Mouse (Mus musculus): ENCODE data around the gene Tpo.
A peak's percentile ranks its signal among the peaks of the same experiment; 100 is the strongest.

Tpo gene

DNA sequence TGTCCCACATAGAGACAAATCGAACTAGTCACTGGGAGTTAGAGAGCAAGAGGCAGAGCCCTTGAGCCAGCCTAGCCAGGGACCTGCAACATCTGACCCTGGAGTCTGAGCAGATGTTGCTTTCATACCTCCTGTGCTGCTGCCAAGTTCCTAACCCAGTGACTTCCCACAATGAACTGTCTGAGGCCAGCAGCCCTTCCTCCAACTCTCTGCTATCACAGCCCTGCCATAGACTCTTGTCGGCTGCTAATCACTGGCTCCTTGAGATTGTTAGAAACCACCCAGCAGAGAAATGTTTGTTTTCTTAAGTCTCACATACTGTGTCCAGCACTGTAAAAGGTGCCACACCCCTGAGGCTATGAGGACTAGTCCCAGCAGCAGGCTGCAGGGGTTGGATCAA, 56.1 kb downstream of the Tpo start:
- no peak for DNase-seq

DNA sequence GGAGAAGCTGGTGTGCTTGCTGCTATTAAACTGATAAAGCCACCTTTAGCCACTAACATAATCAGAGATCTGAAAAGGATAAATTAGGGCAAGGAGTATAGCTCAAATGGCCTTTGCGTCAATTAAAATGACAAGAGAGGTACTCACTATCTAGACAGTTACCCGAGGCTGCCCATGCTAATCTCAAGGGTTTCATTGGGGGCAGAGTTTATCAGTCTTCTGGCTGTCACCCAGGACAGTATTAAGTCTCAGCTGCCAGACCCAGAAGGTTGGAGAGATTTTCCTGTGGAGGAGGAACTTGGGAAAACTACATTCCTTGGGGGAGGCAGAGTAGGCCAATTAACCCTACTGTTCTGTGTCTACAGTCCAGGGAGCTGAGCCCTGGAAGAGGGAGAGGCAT, 63.1 kb downstream of the Tpo start:
- DNase-seq = no peak

DNA sequence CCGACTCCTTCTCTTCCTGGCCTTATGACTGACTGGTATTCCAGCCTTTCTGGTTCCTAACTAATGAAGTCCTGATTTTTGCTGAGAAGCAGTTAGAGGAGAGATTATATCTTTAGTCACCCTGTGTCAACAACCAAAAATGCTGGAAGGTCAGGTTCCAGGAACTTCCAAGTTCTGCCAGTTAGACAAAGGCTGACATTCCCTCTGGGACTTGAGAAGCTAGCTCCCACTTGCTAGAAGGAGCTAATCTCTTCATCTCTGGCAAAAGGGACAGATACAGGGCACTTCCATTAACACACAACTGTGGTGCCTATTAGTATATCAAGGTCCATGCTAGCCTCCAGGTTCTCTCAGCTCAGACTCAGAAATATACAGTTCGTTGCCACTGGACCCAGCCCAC, 64.6 kb downstream of the Tpo start:
- no peak for DNase-seq

DNA sequence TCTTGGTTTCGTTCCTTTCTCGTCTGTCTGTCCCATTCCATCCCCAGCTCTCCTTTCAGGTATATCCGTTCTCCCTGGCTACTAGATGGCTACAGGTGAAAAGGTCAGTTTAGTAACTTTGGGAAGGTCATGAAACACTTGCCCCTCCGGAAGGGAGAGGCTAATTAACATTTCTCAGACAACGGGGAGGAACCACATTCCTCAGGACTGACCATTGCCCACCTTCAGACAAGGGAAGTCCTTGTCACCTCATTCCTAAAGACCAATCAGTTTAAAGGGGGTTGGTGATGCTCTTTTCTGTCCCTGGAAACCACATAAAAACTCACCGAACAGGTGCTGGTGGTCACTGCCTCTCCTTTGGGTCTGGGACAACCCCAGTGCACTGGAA, 70.3 kb downstream of the Tpo start:
- no peak for DNase-seq

DNA sequence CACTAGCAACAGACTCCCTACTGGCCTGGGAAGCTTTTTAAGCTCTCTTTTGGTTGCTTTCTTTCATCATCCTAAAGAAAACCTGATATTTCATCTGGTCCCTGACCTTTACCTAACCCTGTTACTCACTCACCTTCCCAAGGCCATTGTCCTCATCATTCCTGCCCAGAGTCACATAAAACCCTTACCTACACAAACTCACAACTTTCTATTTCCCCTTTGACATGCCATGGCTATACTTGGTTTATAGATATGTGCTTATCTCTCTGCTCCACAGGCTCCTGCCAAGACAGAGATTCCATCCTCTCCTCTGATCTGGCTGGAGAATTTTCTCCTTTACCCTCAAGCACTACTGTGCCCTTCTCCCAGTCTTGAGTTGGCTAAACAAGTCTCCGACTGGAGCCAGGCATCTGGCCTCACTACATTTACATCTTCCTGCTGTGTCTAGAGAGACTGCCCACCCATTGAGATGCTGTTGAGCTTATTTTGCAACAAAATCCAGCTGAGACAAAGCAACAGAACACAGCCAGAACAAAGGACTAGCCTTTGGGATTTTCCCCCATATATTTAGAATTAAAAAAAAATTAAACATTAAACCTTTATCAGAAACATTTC, 70.8 kb downstream of the Tpo start:
- no peak for DNase-seq

DNA sequence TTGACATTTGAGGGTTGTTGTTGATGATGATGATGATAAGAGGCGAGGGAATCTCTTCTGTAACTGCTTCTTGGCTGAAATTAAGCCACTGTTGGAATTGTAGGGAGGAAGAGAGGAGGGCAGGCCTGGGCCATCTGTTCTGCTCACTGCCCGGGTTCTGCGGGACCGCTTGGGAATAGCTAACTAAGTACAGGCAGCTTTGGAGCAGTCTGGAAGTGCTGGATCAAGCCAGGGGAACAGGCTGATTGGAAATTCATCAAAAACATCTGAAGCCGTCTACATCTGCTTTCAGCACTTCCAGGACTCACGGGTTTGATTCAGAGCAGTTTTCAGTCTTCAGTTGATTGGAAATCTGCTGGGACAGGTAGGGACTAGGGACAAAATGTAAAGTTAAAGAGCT, 74.4 kb downstream of the Tpo start:
- no peak for DNase-seq

DNA sequence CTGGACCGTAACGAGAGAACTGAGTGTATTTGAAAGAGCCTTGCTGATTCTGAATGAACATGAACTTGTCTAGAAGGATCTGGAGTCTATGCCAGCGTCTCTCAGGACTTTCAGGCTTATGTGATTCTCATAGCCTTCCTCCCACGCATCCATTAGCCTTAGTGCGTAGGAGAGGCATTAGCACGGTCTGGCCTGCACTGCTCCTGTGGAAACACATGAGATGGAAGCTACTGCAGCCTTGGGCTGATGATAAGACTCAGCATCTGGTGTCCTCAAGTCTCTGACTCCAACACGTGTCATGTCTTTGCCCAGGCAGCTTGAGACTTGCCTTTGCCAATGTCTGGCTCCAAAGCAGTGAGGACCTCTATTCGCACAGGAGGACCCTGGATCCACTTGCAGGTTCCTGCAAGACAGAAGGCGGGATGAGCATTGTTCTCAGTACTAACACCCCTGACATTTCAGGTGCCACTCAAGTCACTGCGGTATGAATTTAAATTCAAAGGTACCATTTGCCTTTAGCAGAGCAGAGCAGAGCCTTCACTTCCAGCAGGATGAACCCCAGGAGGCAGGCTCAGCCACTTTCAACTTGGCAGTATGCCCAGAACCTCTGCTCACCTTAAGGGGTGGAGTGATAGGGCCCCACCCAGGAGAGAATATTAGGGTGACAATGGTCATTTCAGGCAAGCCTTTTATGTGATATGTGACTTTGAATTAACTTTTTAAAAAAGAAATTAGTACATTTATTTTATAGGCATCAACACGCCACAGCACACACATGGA, 77.5 kb downstream of the Tpo start:
- no peak for DNase-seq

DNA sequence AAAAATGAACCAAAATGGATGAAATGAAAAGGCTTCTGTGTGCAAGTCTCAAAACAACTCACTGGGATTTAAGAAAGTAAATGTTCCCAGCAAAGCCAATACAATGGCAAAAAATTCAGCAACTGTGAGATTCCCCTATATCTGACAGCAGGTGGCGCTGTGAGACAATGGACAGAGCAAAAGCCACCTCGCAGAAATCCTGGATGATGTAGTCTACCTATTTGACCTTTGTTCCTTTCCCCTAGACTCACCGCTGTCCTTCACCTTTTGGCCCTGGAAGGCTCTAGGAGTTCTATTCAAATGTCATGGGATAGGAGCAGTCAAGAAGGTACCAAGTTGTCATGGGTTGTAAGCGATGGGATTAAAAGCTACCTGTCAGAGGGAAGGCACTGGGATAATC, 82.2 kb downstream of the Tpo start:
- DNase-seq = peak; percentile 50 to 70

DNA sequence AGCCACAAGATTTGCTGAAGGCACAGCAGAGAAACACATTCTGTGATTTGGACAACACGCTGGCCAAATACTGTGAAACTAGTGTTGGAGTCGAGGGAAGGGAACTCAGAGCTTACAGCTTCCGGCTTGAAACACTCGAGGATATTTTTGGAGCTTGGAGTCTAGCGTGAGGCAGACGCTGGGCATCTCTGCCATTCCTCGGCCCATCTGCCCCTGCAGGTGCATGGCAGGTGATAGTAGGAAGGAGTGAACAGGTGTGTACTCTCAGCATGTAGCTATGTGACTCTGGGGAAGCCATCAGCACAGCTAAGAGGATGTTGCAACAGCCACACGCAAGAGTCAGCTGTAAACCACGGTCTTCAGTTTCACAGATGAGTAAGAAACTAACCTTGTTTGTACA, 82.6 kb downstream of the Tpo start:
- DNase-seq = no peak

DNA sequence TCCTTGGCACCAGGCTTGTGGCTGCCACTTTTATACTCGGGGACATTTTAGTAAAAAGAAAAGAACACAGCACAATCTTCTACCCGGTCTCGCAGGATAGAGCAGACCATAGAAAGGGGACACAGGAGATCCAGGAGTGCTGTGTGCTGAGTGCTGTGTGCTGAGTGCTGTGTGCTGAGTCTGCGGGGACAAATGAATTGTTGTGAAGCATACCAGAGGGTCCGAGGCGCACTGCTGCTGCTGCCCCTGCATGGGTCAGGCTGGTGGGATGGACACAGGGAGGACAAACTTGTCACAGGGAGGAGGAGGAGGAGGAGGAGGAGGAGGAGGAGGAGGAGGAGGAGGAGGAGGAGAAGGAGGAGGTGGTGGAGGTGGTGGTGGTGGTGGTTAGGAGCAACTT, 83.6 kb downstream of the Tpo start:
- DNase-seq = no peak

DNA sequence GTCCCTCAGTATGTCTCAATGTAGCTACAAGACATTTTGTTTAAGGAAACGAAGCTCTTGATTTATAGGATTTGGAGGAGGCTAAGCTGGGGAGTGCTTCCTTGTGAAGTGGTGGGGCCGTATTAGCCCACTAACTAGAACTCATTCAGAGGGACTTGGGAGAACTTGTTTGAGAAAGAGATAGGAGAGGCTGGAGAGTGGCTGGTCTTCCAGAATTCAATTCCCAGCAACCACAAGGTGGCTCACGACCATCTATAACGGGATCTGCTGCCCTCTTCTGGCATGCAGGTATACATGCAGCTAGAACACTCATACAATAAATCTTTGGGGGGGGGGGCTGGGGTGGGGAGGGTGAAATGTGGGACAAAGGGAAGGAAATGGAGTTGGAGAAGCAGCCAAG, 92.3 kb downstream of the Tpo start:
- peak; percentile 29 to 39 for DNase-seq

DNA sequence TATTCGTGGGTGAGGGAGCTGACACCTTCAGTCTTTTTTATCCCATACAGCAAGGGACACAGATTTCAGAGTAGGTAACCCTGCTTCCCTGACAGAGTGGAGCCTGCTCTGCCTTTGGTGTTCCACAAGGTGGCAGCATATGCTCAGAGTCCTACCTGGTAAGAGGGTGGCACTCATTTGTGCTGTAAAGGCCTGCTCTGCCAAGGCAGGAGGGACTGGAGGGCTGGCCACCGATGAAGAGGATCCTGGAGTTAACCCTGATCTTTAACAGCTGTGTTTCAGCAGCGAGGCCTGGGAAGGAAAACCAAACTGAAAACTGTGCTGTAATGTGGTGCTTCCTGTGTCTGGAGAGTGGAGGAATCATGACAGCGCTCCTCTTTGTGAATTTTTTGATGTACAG, 92.9 kb downstream of the Tpo start:
- DNase-seq = peak; percentile 24 to 27

DNA sequence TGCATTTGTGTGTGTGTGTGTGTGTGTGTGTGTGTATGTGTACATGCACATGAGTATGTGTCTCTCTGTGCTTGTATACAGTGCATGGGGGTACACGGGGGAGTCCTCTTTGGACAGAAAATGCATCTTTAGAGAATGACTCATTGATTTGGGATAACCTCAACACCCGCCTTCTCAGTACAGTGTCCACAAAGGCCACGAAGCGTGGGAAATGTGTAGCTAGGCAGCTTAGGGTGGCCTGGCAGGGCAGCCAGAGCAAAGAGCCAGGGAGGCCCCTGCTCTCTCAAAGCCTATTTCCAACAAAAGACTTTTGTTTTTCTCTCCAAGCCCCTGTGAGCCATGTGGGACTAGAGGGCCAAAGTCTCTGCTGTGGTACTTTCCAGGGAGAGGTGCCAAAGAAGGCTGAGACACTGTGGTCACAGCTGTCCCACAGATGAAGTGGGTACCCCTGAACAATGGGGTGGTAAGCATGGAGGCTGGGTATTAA, 95.8 kb downstream of the Tpo start:
- DNase-seq = no peak

DNA sequence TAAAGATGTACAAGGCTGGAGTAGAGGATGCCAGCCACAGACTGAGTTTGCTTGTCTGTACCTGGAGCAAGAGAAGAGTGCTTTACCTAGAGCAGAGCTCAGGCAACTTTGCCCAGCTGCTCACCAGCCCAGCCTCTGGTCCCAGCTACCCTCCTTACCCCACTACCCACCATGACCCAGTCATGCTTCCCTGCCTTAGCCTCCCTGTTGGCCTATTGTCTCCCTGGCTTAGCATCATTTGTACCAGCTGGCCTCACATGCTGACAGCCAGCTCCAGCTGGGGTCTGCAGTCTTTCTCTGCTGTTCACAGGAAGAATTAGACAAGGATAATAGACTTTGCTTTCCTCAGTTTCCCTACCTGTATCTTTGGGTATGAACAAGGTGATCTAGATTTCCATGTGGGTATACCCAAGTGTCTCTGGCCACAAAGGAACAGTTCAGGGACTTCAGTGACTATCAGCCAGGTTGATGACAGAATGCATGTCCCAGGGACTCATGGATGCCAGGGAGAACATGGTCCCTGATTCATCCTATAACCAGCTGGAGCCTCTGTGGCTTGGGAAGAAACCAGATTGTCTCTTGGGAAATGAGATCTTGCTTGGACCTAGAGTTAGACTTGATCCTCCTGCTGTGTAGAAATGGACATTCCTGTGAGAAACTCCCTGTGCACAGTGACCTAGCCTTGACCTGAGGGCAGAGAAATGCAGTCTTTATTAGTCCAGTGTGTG, 96.4 kb downstream of the Tpo start:
- no peak for DNase-seq

DNA sequence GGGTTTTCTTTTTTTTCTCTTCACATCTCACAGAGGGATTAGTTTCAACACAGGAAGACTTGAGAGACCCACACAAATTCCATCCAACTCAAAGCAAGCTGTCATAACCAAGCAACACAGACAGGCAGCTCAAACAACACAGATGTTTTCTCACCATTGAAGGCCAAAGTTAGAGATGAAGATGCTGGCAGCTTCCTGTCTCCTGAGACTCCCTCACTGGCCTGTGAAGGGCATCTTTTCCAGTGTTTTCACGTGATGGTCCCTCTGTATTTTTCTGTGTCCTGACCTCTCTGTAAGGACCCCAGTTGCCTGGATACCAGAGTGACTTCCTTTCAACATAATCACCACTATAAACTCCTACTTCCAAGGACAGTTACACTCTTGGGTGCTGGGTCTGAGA, 97.0 kb downstream of the Tpo start:
- no peak for DNase-seq

DNA sequence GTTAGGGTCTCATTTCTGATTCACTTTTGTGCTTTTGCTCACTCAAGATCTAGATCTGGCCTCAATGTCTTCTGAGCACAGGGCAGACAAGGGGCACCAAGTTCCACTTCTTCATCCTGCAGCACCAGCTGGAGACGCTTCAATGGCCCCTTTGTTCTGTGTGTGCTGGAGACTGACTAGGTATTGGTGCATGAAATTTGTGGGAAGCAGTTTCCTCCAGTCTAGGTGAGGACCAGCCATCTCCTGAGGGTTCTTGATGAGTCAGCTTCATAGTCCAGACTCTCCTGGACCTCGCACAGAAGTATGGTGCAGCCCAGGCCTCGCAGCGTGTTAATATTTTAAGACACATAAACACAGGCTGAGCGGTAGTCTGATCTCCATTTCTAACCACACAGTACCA, 97.7 kb downstream of the Tpo start:
- DNase-seq = no peak

DNA sequence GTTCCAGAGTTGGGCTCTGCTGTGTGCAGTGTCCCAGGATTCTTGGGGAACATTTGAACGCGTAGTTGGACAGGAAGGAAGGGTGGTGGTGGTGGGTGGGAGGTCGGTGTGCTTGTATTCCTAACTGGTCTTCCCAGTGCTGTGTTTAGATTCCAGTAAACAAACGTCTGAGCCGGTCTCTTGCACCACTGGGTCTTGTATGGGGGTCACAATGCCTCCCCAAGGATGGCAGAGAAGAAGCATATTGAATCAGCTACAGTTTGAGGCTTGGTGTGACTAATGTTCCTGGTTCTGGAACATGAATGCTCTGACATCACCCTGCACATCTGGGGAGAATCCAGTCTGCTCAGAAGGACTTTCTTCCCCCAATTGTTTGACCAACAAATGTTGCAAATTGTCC, 101.9 kb downstream of the Tpo start:
- DNase-seq = no peak

DNA sequence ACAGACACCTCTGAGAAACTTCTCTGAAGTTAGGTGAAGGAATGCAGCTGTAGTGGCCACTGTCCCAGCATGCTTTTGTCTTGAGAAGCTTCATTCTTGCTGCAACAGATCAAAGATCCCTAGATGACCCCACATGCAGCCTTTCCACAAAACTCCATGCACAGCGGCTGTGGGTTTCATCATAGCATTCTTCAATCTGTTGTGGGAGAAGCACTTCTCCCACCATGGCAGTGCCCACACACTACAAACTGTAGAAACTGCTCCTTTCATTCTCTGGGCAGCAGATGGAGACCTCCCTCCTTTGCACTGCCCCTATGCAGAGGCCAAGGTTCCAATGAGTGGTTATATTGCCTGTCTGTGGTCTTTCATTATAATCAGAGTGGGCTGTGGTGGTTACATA, 103.3 kb downstream of the Tpo start:
- no peak for DNase-seq

DNA sequence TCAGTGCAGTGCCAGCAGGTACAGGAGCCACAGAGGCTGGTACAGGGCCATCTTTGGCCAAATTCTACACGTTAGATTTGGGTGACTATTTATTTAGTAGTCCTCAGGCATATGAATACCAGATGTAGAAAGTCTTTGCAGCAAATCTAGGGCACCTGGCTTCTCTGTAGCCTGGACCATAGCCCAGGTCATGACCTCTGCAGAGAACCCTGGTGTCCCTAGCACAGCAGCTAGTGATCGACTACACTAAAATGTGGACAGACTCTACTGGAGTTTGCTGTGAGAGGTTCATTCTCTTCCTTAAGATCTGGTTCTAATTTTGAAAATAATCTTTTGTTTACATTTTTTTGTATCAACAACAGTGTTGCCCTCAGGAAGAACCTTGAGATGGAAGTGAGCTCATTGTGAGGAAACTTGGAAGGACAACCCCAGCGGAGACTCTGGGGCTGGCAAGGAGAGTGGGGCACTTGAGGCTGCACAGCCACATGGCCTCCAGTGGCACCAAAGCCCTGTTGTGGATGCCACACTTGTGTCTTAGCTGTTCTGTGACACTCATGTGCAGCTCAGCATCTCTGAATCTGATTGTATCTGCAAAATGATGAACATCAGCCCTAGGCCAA, 104.6 kb downstream of the Tpo start:
- no peak for DNase-seq

DNA sequence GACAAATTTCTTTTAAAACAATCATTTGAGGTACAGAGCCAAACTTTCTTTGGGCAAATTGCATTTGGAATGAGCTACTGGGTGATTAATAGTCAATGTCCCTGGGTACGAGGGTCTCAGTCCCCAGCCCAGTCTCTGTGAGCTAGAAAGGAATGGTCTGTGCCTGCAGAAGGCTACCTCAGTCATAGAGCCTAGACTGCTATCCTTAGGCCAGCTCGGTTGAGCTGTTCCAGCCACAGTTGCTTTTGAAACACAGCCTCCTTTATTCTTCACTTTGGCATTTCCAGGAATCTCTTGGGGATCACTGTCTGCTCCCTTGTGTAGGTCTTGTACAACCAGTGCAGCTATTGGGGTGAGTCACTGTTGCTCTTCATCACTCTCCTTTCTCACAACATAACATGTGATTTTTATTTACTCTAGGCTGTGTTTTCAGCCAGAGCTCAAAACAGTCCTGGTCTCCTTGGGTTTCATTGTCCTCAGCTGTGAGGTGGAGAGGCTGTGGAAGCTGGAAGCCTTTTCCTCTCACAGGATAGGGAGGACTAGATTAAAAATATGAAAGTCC, 108.1 kb downstream of the Tpo start:
- no peak for DNase-seq

DNA sequence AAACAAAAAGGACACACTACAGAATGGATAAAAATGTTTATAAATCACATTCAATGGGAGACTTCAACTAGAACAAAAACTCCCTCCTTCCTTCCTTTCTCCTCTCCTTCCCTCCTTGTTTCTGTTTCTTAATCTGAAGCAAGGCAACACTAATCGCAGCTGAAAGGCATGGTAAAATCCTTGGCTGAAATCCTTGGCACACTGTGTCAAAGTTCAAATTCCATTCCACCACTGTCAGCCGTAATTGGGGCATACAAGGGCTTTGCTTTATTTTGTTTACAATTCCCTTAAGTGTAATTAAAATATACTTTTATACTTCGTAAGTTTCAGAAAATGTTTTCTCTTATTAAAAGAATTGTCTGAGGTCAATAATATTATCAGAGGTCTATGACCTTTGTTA, 108.9 kb downstream of the Tpo start:
- DNase-seq = no peak

DNA sequence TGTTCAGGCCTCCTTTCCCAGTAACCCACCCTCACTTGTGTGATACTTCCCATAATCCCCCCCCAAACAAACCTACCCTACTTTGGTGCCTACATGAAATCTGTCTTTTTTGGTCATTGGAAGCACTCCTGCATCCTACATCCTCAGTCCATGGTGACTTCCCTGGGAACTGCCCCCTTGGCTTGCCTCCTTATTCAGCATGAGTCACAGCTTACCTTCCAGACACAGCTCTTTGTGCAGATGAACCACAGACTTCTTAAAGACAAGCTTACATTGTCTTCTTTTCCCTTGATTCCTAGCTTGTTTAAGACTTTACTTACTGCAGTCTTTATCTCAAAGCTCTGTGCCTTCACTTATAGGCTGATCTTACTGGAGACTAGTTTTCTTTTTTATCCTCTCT, 112.0 kb downstream of the Tpo start:
- no peak for DNase-seq

DNA sequence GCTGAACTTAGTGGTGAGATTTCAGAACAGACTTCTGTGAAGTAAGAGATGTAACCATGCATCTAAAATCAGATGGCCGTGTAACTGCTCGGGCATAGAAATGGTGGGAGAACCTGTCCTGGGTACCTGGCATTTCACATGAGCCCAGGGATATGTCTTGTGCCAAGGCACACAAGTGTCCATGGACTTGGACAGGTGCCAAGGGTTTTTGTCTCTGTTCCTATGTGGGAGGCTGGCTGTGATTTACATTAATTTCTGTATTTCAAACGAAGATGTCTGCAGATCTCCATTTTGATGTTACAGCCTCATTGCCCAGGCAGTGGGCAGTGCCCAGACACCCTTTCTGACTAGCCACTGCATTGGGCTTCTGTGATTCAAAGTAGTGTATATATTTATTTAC, 115.3 kb downstream of the Tpo start:
- DNase-seq = no peak
